Mouse (Mus musculus) heart, postnatal 0 days (tissue): ENCODE results near the gene AW209491. TPM values are rescaled to one million over a fixed set of nuclear protein-coding genes. Genes with fewer than 3 reads are reported as not detected.
A peak's percentile ranks its signal among the peaks of the same experiment; 100 is the strongest.

ENCODE experiments used
- ATAC-seq: fragments of 200-750 bp; cut with Nextera tagmentation; 2 replicates; pipeline ENCODE4 v1.8.0; 2017; ENCODE audit warnings: low read depth, moderate number of reproducible peaks, moderate library complexity; ENCODE audit not compliant: insufficient read depth
- DNase-seq: peaks from one replicate; pipeline ENCODE4 v3.0.0-alpha.2; 2016; ENCODE audit warnings: low spot score
- H3K27ac ChIP-seq: fragments of 300-500 bp; sonication (generic); 2 replicates; pipeline ENCODE4 v1.5.1; 2014; ENCODE audit warnings: low read depth, mild to moderate bottlenecking
- H3K27me3 ChIP-seq: fragments of 300-500 bp; sonication (generic); 2 replicates; pipeline ENCODE4 v1.6.1; 2014; ENCODE audit warnings: low read length, mixed read lengths; ENCODE audit not compliant: control insufficient read depth, insufficient read depth
- H3K36me3 ChIP-seq: fragments of 300-500 bp; sonication (generic); replicated peaks from 2 replicates; pipeline ENCODE4 v1.6.1; 2014; ENCODE audit warnings: low read length, mixed read lengths; ENCODE audit not compliant: control insufficient read depth, insufficient read depth
- H3K4me1 ChIP-seq: fragments of 300-500 bp; sonication (generic); 2 replicates; pipeline ENCODE4 v1.6.1; 2014; ENCODE audit warnings: antibody characterized with exemption; ENCODE audit not compliant: control insufficient read depth, insufficient read depth
- H3K4me2 ChIP-seq: fragments of 300-500 bp; sonication (generic); 2 replicates; pipeline ENCODE4 v1.6.1; 2014; ENCODE audit warnings: low read depth, mild to moderate bottlenecking, low read length, moderate library complexity
- H3K4me3 ChIP-seq: fragments of 300-500 bp; sonication (generic); 2 replicates; pipeline ENCODE4 v1.5.1; 2014; ENCODE audit warnings: low read depth, low read length
- H3K9ac ChIP-seq: fragments of 300-500 bp; sonication (generic); replicated peaks from 2 replicates; pipeline ENCODE4 v1.6.1; 2014; ENCODE audit warnings: low read depth, low read length, mixed read lengths
- H3K9me3 ChIP-seq: fragments of 300-500 bp; sonication (generic); replicated peaks from 2 replicates; pipeline ENCODE4 v1.6.1; 2016; ENCODE audit warnings: low read length; ENCODE audit not compliant: control insufficient read depth
- CTCF ChIP-seq: IDR thresholded peaks from 2 replicates; pipeline ENCODE4 v1.5.1; 2016; ENCODE audit warnings: antibody characterized with exemption, control low read depth, low read depth
- EP300 ChIP-seq: IDR thresholded peaks from 2 replicates; pipeline ENCODE4 v1.6.1; 2016; ENCODE audit warnings: antibody characterized with exemption, low read depth
- WGBS: fragments of 180-500 bp; shearing (Covaris S2); extraction: QIAGEN DNeasy Blood & Tissue Kit; methylation state at CpG from one replicate; pipeline ENCODE4 v1.1.7; 2014; 5-methylcytosine and 5-hydroxymethylcytosine counted together
- polyA plus RNA-seq: library from polyadenylated mRNA; unstranded; fragments of >200 nt; fragmentation: Nextera tagmentation; extraction: Ambion mirVana; gene quantifications from 2 replicates; pipeline ENCODE4 v1.2.1, GENCODE M21; 2015
- total RNA-seq: library from RNA; depleted of rRNA; stranded (reverse); fragments of >200 nt; gene quantifications from 2 replicates; pipeline ENCODE4 v1.2.3, GENCODE M21; 2014; ENCODE audit warnings: low replicate concordance; rRNA removed

The AW209491 gene
- 5.4 and 9.7 TPM in 2 replicates for total RNA-seq
- 14.1 and 16.4 TPM in 2 replicates for polyA plus RNA-seq

DNA sequence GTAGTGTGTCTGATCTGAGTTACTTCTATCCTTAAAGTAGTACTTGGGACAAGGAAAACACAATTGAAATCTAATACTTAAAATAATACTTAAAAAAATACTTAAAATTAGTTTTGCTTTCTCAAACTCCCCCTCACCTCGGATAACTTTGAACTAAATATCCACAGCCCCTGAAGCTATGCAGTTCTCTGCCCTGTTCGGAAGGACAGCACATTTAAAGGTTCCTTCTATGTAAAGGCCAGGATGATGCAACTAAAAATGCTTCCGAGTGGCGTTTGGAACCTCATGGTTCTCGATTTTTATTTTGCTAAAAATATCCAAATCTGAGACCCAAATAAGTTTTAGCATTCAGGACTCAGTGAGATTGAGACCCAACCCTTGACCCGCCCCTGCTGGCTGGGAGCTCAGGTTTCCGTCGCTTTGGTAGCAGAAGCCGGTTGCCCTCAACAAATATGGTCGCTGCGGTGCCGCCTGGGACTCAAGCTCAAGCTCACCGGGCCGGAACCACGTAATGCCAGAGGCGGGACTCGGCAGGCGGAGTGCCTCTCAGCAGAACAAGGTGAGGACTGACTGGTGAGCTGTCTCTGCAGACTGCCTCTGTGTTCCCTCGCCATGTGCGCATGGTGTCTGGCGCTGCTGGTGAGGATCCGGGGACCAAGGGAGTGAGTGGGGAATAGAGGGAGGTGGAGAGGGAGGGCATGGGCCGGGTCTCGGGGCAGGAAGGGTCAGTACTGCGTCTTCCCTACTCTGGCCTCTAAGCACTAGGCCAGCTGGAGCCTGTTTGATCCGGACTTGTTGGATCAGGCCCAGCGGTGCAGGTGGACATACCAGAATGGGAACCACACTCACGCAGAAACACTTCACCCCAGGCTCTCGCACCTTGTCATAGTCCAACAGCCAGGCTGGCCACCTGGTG lies at the start of gene AW209491:
Gene AW209491 (plus strand): TSS at position 429 of the 916 bp plus-strand sequence.
- DNase-seq = peak; percentile 94
- Histone ChIP-seq H3K36me3 (peaks cover 28% of the 10 kb centered on the region), H3K4me1 (peaks cover 6% of the 10 kb centered on the region; the same call in 1 of the 2 replicates), H3K4me3 (peak within 1 kb of the TSS; percentile 71), H3K9ac (peak within 1 kb of the TSS; percentile 70), H3K9me3 (no peaks in the 10 kb centered on the region), H3K4me2 (peak within 1 kb of the TSS; percentile 79), H3K27me3 (no peaks in the 10 kb centered on the region), H3K27ac (peak within 1 kb of the TSS; percentile 75)
- under 1% methylated on average over 29 of the region's 29 CpGs for WGBS
- TF ChIP-seq EP300 (no peak), CTCF (no peak; the same call in 1 of the 2 replicates)
- peak; percentile 97 for ATAC-seq

DNA sequence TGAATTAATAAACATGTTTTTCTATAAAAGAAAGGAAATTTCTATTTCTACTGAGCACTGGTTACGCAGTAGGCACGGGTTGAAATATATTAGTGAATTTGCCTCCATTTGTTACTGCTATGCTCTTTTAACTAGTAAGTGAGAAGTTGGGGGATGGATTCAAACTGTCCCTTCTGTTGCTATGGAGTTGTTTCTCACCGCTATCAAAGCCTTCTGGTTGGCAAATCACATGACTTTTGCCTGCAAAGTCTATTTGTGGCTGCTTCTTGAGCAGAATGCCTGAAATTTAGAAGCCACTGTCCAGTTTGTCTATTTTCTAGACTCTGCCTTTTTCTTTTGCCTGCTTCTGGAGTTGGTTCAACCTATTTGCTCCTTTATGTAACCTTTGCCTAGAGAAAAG lies 49.6 kb upstream of the AW209491 start:
- H3K4me2 ChIP-seq = no peak overlapping the region
- H3K27ac ChIP-seq = no peak overlapping the region
- 62% methylated on average over 3 of the region's 3 CpGs for WGBS
- DNase-seq = no peak
- H3K4me3 ChIP-seq = no peak overlapping the region
- ATAC-seq = no peak
- H3K27me3 ChIP-seq = no peaks in the 10 kb centered on the region
- H3K9me3 ChIP-seq = 0 out of 2 replicates have a peak, but pooled peaks cover 3% of the 10 kb centered on the region
- no peaks in the 10 kb centered on the region for H3K36me3 ChIP-seq
- H3K9ac ChIP-seq = no peak overlapping the region
- no peak for TF ChIP-seq EP300
- no peak for TF ChIP-seq CTCF
- no peaks in the 10 kb centered on the region for H3K4me1 ChIP-seq

DNA sequence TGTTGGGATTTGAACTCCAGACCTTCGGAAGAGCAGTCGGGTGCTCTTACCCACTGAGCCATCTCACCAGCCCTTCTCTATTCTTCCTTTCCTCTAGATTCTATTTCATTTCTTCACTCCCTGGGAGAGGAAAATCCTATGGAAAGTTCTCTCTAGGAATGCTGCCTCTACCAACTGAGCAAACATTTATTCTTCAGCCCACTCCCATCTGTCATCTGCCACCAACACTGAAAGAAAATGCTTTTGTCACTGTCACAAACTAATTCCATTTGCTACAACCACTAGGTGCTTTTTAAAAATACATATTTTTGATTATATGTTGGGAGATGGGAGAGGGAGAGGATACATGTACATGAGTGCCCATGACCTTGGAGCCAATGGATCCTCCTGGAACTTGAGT lies 27.2 kb upstream of the AW209491 start:
- H3K36me3 ChIP-seq = no peaks in the 10 kb centered on the region
- H3K9ac ChIP-seq = no peak overlapping the region
- H3K4me2 ChIP-seq = no peak overlapping the region
- no peak for TF ChIP-seq CTCF
- no peak for TF ChIP-seq EP300
- H3K27ac ChIP-seq = no peak overlapping the region
- no peak overlapping the region for H3K4me3 ChIP-seq
- no peak for ATAC-seq
- H3K27me3 ChIP-seq = no peaks in the 10 kb centered on the region
- WGBS = 84% methylated on average over 2 of the region's 2 CpGs
- no peaks in the 10 kb centered on the region for H3K4me1 ChIP-seq
- DNase-seq = no peak
- no peaks in the 10 kb centered on the region for H3K9me3 ChIP-seq

DNA sequence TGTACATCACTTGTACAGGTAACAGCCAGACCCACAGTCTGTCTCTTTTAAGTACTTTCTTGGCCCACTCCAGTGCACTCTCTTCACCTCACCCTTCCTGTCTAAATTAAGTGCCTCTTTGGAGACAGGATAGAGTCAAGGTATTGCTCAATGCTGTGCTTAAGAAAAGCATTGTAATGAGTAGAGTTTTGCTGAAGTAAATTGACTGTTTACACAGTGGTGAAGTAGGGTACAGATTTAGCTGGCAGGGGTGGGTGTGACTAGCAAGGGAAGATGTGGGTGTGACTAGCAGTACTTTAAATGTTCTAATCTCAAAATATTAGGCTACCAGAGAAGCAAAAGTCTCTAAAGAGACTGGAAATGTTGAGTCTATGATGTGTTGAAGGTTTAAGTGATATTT lies 22.3 kb upstream of the AW209491 start:
- H3K4me2 ChIP-seq = no peak overlapping the region
- H3K27me3 ChIP-seq = no peaks in the 10 kb centered on the region
- H3K36me3 ChIP-seq = peaks cover 11% of the 10 kb centered on the region
- H3K4me1 ChIP-seq = peaks cover 4% of the 10 kb centered on the region; the same call in 1 of the 2 replicates
- no peak for ATAC-seq
- no peak for DNase-seq
- no peak for TF ChIP-seq EP300
- TF ChIP-seq CTCF = no peak
- no peak overlapping the region for H3K27ac ChIP-seq
- no peak overlapping the region for H3K4me3 ChIP-seq
- no peaks in the 10 kb centered on the region for H3K9me3 ChIP-seq
- H3K9ac ChIP-seq = no peak overlapping the region

DNA sequence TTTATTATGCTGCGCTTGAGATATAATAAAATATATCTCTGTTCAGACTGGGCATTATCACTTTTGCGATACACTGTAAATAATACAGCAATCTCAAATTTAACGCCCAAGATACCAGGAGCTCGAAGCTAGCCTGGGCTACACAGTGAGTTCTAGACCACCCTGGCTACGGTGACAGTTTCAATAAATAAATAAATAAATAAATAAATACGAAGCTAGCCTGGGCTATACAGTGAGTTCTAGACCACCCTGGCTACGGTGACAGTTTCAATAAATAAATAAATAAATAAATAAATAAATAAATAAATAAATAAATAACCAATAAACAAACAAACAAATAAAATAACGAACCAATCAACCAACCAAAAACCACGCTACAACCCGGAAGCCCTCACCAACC lies 17.5 kb upstream of the AW209491 start:
- Histone ChIP-seq H3K4me2 (peak overlapping the region; percentile 59), H3K4me3 (peak overlapping the region; percentile 96), H3K36me3 (peaks cover 18% of the 10 kb centered on the region), H3K9ac (peak overlapping the region; percentile 82), H3K4me1 (peaks cover 4% of the 10 kb centered on the region; the same call in 1 of the 2 replicates), H3K9me3 (no peaks in the 10 kb centered on the region), H3K27ac (peak overlapping the region; percentile 83), H3K27me3 (no peaks in the 10 kb centered on the region)
- DNase-seq = no peak
- peak; percentile 30 for ATAC-seq
- WGBS = 7% methylated on average over 10 of the region's 10 CpGs
- TF ChIP-seq EP300 (no peak), CTCF (no peak)
